Mouse (Mus musculus): Measurements from ENCODE around the gene Dnah1. TPM values are rescaled to one million over a fixed set of nuclear protein-coding genes. Genes with fewer than 3 reads are reported as not detected.

The Dnah1 gene
- polyA plus RNA-seq, 1 experiment from 2014 or later, result 8.1 TPM

- no peak overlapping the region for H3K27ac ChIP-seq
- no peaks in the 10 kb centered on the region for H3K36me3 ChIP-seq
- 63% methylated on average over 3 of the region's 3 CpGs for WGBS
- no peak overlapping the region for H3K4me3 ChIP-seq
- H3K4me2 ChIP-seq (replicated peaks), result no peak overlapping the region
- no peak overlapping the region for H3K9ac ChIP-seq
- ATAC-seq (ENCODE audit: low FRiP score, low read depth), result no peak
- peaks cover 9% of the 10 kb centered on the region; the same call in 1 of the 2 replicates for H3K4me1 ChIP-seq
- H3K27me3 ChIP-seq, result no peaks in the 10 kb centered on the region
- H3K9me3 ChIP-seq, result no peaks in the 10 kb centered on the region
Measured at GRCm38 (mm10) chr14:31313192-31313591, 10.5 kb downstream of the Dnah1 start.

DNA sequence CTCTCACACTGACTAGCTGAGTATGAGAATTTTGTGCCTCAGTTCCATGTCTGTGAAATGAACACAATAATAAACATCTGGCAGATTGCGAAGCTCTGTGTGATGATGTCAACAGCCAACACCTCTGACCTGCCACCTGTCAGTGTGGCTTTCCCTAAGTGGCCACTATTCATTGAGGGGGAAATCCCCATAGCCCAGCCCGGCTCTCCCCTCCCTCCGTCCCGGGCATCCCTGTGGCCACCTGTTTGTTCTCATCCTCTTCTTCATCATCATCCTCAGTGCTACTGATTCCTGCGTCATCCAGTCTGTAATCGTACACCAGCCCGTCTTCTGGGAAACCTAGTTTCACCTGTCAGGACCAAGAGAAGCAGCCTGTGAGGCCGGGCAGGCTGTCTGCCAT lies 38.0 kb downstream of the Dnah1 start:
- Histone ChIP-seq H3K4me1 (no peaks in the 10 kb centered on the region), H3K9ac (no peak overlapping the region), H3K27me3 (no peaks in the 10 kb centered on the region), H3K27ac (no peak overlapping the region), H3K4me3 (no peak overlapping the region), H3K4me2 (replicated peaks) (no peak overlapping the region), H3K9me3 (no peaks in the 10 kb centered on the region), H3K36me3 (no peaks in the 10 kb centered on the region)
- 77% methylated on average over 8 of the region's 8 CpGs for WGBS
- ATAC-seq (ENCODE audit: low FRiP score, low read depth), result no peak

- Histone ChIP-seq H3K9me3 (no peaks in the 10 kb centered on the region), H3K4me2 (replicated peaks) (no peak overlapping the region), H3K36me3 (no peaks in the 10 kb centered on the region), H3K27ac (no peak overlapping the region), H3K9ac (no peak overlapping the region), H3K27me3 (no peaks in the 10 kb centered on the region), H3K4me3 (no peak overlapping the region), H3K4me1 (peaks cover 18% of the 10 kb centered on the region)
- no peak; the same call in 1 of the 2 replicates for ATAC-seq (ENCODE audit: low FRiP score, low read depth)
- 21% methylated on average over 7 of the region's 7 CpGs for WGBS
Measured at GRCm38 (mm10) chr14:31272164-31272563, 51.5 kb downstream of the Dnah1 start.

- Histone ChIP-seq H3K9me3 (no peaks in the 10 kb centered on the region), H3K36me3 (no peaks in the 10 kb centered on the region), H3K9ac (no peak overlapping the region), H3K4me2 (replicated peaks) (no peak overlapping the region), H3K27ac (no peak overlapping the region), H3K27me3 (no peaks in the 10 kb centered on the region), H3K4me1 (peaks cover 18% of the 10 kb centered on the region), H3K4me3 (no peak overlapping the region)
- WGBS, result 92% methylated on average over 6 of the region's 6 CpGs
- ATAC-seq (ENCODE audit: low FRiP score, low read depth), result no peak
Measured at GRCm38 (mm10) chr14:31271121-31271520, 52.6 kb downstream of the Dnah1 start.

GRCm38 (mm10) chr14:31269456-31270100 lies 54.1 kb downstream of the Dnah1 start:
- Histone ChIP-seq H3K4me2 (replicated peaks) (peak overlapping the region; percentile 69), H3K36me3 (no peaks in the 10 kb centered on the region), H3K4me3 (peak overlapping the region; percentile 43), H3K27ac (peak overlapping the region; percentile 76), H3K4me1 (peaks cover 23% of the 10 kb centered on the region), H3K9me3 (no peaks in the 10 kb centered on the region), H3K9ac (peak overlapping the region; percentile 67), H3K27me3 (no peaks in the 10 kb centered on the region)
- ATAC-seq (ENCODE audit: low FRiP score, low read depth), result peak; percentile 93
- 18% methylated on average over 25 of the region's 28 CpGs for WGBS

DNA sequence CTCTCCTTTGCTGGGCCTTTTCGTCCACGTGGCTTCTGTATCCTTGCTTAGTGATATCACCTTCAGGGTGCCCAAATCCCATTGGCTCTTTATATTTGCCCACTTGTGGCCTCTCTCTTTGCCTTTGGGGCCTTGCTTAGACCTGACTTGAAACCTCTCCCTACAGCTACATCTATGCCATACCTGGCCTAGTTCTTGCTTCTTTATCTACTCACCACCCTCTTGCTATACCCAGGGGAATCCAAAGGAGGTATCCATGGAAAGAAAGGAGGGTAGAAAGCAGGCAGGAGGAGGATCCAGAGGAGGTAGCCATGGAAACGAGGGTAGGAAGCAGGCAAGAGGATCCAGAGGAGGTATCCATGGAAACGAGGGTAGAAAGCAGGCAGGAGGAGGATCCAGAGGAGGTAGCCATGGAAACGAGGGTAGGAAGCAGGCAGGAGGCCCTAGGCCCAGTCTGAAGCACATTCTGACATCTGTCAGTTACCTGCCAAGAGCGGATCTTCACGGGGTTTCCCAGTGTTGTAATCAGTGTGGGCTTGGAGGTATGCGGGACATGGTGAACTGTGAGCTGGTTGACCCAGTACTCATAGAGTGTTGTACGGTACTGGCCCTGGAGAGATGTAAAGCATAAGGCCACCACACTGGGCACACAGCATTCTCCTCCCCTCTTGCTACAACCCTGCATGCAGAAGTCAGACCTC lies 55.2 kb downstream of the Dnah1 start:
- peak overlapping the region; percentile 43 for H3K4me3 ChIP-seq
- H3K4me1 ChIP-seq, result peaks cover 27% of the 10 kb centered on the region
- no peaks in the 10 kb centered on the region for H3K9me3 ChIP-seq
- H3K27me3 ChIP-seq, result no peaks in the 10 kb centered on the region
- H3K4me2 ChIP-seq (replicated peaks), result peak overlapping the region; percentile 69
- peaks cover 6% of the 10 kb centered on the region; the same call in 1 of the 2 replicates for H3K36me3 ChIP-seq
- peak overlapping the region; percentile 18; the same call in 1 of the 2 replicates for H3K27ac ChIP-seq
- no peak for ATAC-seq (ENCODE audit: low FRiP score, low read depth)
- peak overlapping the region; percentile 67 for H3K9ac ChIP-seq
- WGBS, result 71% methylated on average over 9 of the region's 9 CpGs

DNA sequence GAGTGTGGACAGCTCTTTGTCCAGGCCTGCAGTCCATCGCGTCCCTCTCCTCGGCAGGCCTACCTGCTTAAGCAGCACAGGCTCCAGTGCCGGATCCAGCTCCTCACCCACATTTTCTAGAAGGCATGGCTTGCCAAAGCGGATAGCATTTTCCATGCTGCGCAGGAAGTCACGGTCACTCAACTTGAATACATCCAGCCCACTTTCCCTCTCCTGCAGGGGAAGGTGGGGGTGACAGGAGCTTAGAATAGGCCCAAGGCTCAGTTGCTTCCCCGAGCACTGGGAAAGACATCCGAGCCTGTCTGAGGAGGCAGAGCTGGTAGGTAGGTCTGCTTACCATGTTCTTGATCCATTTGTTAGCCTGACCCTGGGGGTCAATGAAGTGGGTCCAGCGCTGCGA lies 56.0 kb downstream of the Dnah1 start:
- no peak overlapping the region for H3K27ac ChIP-seq
- no peaks in the 10 kb centered on the region for H3K9me3 ChIP-seq
- ATAC-seq (ENCODE audit: low FRiP score, low read depth), result no peak
- H3K36me3 ChIP-seq, result peaks cover 12% of the 10 kb centered on the region; the same call in 1 of the 2 replicates
- no peak overlapping the region for H3K4me3 ChIP-seq
- H3K4me1 ChIP-seq, result peaks cover 27% of the 10 kb centered on the region
- H3K27me3 ChIP-seq, result no peaks in the 10 kb centered on the region
- WGBS, result 85% methylated on average over 11 of the region's 11 CpGs
- H3K4me2 ChIP-seq (replicated peaks), result no peak overlapping the region
- no peak overlapping the region for H3K9ac ChIP-seq

- Histone ChIP-seq H3K9ac (no peak overlapping the region), H3K9me3 (no peaks in the 10 kb centered on the region), H3K27me3 (no peaks in the 10 kb centered on the region), H3K4me2 (replicated peaks) (no peak overlapping the region), H3K4me3 (no peak overlapping the region), H3K36me3 (peaks cover 80% of the 10 kb centered on the region), H3K27ac (no peak overlapping the region), H3K4me1 (peaks cover 9% of the 10 kb centered on the region)
- WGBS, result 92% methylated on average over 9 of the region's 9 CpGs
- ATAC-seq (ENCODE audit: low FRiP score, low read depth), result no peak
Measured at GRCm38 (mm10) chr14:31260932-31261331, 62.8 kb downstream of the Dnah1 start.

- Histone ChIP-seq H3K4me2 (replicated peaks) (no peak overlapping the region), H3K27me3 (no peaks in the 10 kb centered on the region), H3K4me3 (no peak overlapping the region), H3K27ac (no peak overlapping the region), H3K9me3 (no peaks in the 10 kb centered on the region), H3K36me3 (peaks cover 85% of the 10 kb centered on the region), H3K4me1 (peaks cover 9% of the 10 kb centered on the region), H3K9ac (no peak overlapping the region)
- no peak for ATAC-seq (ENCODE audit: low FRiP score, low read depth)
- WGBS, result 91% methylated on average over 4 of the region's 4 CpGs
Measured at GRCm38 (mm10) chr14:31260374-31260773, 63.3 kb downstream of the Dnah1 start.

DNA sequence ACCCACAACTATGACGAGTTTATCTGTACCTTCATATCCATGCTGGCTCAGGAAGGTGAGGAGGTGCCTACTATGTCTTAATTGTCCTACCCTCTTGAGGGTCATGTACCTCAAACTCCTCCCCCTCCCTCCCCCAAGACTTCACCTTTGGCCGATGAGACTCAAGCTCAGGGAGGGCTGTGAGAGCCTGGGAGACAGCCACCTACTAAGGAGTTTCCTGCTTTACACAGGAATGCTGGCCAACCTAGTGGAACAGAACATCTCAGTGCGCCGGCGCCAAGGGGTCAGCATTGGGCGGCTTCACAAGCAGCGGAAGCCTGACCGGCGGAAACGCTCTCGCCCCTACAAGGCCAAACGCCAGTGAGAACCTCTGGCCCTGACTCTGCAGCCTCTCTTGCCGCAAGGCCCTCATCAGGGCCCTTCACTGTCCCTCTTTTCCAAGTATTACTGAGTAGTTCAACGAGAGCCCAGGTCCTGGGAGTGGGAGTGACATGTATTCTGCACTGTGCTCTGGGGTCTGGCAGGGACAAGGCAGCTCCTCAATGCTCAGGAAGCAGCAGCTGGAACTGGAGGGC lies 65.1 kb downstream of the Dnah1 start:
- no peaks in the 10 kb centered on the region for H3K4me1 ChIP-seq
- H3K4me3 ChIP-seq, result no peak overlapping the region
- no peak overlapping the region for H3K4me2 ChIP-seq (replicated peaks)
- no peak overlapping the region for H3K27ac ChIP-seq
- H3K27me3 ChIP-seq, result no peaks in the 10 kb centered on the region
- peaks cover 98% of the 10 kb centered on the region for H3K36me3 ChIP-seq
- H3K9me3 ChIP-seq, result no peaks in the 10 kb centered on the region
- no peak for ATAC-seq (ENCODE audit: low FRiP score, low read depth)
- 93% methylated on average over 14 of the region's 14 CpGs for WGBS
- no peak overlapping the region for H3K9ac ChIP-seq

DNA sequence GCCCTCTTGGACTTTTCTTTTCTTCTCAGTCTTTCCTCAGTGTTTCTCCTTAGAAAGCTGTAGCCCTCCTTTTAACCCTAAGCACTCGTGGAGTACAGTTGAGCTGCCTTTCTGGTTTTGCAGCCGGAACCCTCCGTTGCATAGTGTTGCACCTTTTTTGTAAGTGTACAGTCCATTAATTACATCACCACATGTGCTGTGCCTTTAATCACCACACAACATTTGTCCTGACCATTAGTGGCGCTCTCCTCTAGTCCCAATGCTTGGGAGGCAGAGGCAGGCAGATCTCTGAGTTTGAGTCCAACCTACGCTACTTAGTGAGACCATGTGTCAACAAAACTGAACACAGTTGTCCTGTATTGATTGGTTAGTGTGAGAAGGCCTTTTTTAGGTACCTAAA lies 71.6 kb downstream of the Dnah1 start:
- no peaks in the 10 kb centered on the region for H3K27me3 ChIP-seq
- H3K36me3 ChIP-seq, result peaks cover 46% of the 10 kb centered on the region
- no peaks in the 10 kb centered on the region for H3K9me3 ChIP-seq
- 79% methylated on average over 5 of the region's 5 CpGs for WGBS
- H3K4me3 ChIP-seq, result peak overlapping the region; percentile 98
- H3K4me2 ChIP-seq (replicated peaks), result peak overlapping the region; percentile 90
- no peak overlapping the region for H3K27ac ChIP-seq
- no peak for ATAC-seq (ENCODE audit: low FRiP score, low read depth)
- H3K4me1 ChIP-seq, result peaks cover 24% of the 10 kb centered on the region
- peak overlapping the region; percentile 99 for H3K9ac ChIP-seq

- H3K4me2 ChIP-seq (replicated peaks), result peak overlapping the region; percentile 90
- H3K36me3 ChIP-seq, result peaks cover 42% of the 10 kb centered on the region
- no peak; the same call in 1 of the 2 replicates for ATAC-seq (ENCODE audit: low FRiP score, low read depth)
- H3K4me1 ChIP-seq, result peaks cover 24% of the 10 kb centered on the region
- peak overlapping the region; percentile 98 for H3K4me3 ChIP-seq
- no peaks in the 10 kb centered on the region for H3K9me3 ChIP-seq
- H3K27me3 ChIP-seq, result no peaks in the 10 kb centered on the region
- 1% methylated on average over 18 of the region's 18 CpGs for WGBS
- 0 out of 2 replicates have a peak overlapping the region, but pooled peaks have one; percentile 22 for H3K27ac ChIP-seq
- peak overlapping the region; percentile 99 for H3K9ac ChIP-seq
Measured at GRCm38 (mm10) chr14:31251626-31252025, 72.1 kb downstream of the Dnah1 start.
